Mouse (Mus musculus): ENCODE results near the gene Gpha2. TPM values are rescaled to one million over a fixed set of nuclear protein-coding genes. Genes with fewer than 3 reads are reported as not detected.
A peak's percentile ranks its signal among the peaks of the same experiment; 100 is the strongest.

Gpha2 gene
- polyA plus RNA-seq, 1 experiment, result not detected

DNA sequence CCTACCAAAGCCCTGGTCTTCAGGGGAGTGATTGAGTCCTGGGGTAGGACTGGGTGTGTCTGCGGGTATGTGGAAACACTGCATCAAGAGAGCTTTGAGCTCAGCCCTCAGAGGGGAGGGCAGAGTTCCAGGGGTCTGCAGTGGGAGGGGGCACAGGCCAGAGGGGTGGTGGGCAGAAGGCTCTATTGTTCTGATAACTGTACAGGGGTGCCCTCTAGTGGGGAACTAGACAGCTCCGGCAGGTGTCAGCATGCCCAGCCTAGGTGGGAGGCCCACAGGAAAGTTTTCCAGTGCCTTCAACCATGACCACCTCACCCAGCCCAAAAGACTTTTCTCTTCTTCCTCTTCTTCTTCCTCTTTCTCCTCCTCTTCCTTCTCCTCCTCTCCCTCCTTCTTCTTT is 34.2 kb downstream of the Gpha2 start:
- TF ChIP-seq GATA1 (IDR thresholded peaks at IDR 0.05; ENCODE audit: low read length) (no peak), TAL1 (IDR thresholded peaks at IDR 0.05; ENCODE audit: low read length) (no peak)
- H3K36me3 ChIP-seq (ENCODE audit: control insufficient read depth), result peaks cover 66% of the 10 kb centered on the region
- no peak overlapping the region for H3K4me3 ChIP-seq (replicated peaks)
- peaks cover 2% of the 10 kb centered on the region; the same call in 1 of the 2 replicates for H3K9me3 ChIP-seq (ENCODE audit: control insufficient read depth, low read length)
- H3K27me3 ChIP-seq (ENCODE audit: control insufficient read depth), result no peaks in the 10 kb centered on the region
- H3K4me1 ChIP-seq (ENCODE audit: control insufficient read depth), result peaks cover 2% of the 10 kb centered on the region

DNA sequence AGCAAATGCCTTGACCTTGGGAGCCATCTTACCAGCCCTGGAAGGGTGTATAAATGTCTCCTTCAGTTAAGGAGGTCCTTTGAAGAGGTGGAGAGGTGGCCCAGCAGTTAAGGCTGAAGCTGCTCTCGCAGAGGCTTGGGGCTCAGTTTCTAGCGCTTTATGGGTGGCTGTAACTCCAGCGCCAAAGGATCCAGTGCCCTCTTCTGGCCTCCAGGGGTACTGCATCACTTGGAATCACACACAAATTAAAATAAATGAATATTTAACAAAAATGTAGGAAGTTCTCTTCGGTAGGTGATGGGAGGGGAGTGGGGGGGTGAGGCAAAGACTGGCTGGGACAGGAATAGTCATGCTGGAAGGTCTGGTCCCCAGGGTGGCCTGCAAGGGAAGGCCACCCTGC is 34.8 kb downstream of the Gpha2 start:
- H3K27me3 ChIP-seq (ENCODE audit: control insufficient read depth), result no peaks in the 10 kb centered on the region
- no peak overlapping the region for H3K4me3 ChIP-seq (replicated peaks)
- H3K36me3 ChIP-seq (ENCODE audit: control insufficient read depth), result peaks cover 60% of the 10 kb centered on the region

DNA sequence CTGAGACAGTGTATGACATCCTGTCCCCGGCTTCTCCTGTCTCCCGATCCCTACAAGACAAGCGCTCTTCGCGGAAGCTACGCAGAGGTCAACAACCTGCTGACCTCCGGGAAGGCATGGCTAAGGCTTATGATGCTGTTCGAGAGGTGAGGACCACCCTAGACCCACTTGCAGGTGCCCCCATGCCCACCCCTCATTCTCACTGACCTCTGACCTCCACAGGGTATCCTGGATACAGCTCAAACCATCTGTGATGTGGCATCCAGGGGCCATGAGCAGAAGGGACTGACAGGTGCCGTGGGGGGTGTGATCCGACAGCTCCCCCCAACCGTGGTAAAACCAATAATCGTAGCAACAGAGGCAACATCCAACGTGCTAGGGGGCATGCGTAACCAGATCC is 35.2 kb downstream of the Gpha2 start:
- H3K36me3 ChIP-seq (ENCODE audit: control insufficient read depth), result peaks cover 56% of the 10 kb centered on the region
- TF ChIP-seq TAL1 (IDR thresholded peaks at IDR 0.05; ENCODE audit: low read length) (no peak), GATA1 (IDR thresholded peaks at IDR 0.05; ENCODE audit: low read length) (no peak)
- peaks cover 2% of the 10 kb centered on the region for H3K4me1 ChIP-seq (ENCODE audit: control insufficient read depth)
- peaks cover 2% of the 10 kb centered on the region; the same call in 1 of the 2 replicates for H3K9me3 ChIP-seq (ENCODE audit: control insufficient read depth, low read length)
- H3K27me3 ChIP-seq (ENCODE audit: control insufficient read depth), result no peaks in the 10 kb centered on the region
- no peak overlapping the region for H3K4me3 ChIP-seq (replicated peaks)

More for the DNA sequence above, 34.8 kb downstream of the Gpha2 start:
- Histone ChIP-seq H3K9me3 (ENCODE audit: control insufficient read depth, low read length) (peaks cover 2% of the 10 kb centered on the region; the same call in 1 of the 2 replicates), H3K4me1 (ENCODE audit: control insufficient read depth) (peaks cover 2% of the 10 kb centered on the region)
- TF ChIP-seq GATA1 (IDR thresholded peaks at IDR 0.05; ENCODE audit: low read length) (no peak), TAL1 (IDR thresholded peaks at IDR 0.05; ENCODE audit: low read length) (no peak)

DNA sequence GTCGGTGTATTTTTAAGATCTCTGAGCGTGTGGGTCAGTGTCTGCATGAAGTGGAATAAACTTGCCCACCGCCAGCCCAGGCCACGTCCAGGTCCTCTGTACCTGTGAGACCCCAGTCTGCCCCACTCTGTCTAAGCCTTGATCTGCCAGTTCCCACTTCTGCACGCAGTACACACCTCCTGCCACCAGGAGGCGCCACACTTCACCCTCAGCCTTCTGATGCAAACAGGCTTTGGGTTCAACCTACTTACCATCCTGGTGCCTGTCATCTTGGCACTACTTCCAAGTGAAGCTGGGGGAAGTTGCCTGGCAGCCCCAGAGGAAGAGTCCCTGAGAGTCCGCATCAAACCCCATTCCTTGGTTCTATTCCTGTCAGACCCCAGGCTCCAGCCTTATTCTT is 36.0 kb downstream of the Gpha2 start:
- TF ChIP-seq TAL1 (IDR thresholded peaks at IDR 0.05; ENCODE audit: low read length), result no peak
- Histone ChIP-seq H3K4me3 (replicated peaks) (no peak overlapping the region), H3K9me3 (ENCODE audit: control insufficient read depth, low read length) (peaks cover 2% of the 10 kb centered on the region; the same call in 1 of the 2 replicates), H3K27me3 (ENCODE audit: control insufficient read depth) (no peaks in the 10 kb centered on the region), H3K36me3 (ENCODE audit: control insufficient read depth) (peaks cover 48% of the 10 kb centered on the region), H3K4me1 (ENCODE audit: control insufficient read depth) (peaks cover 6% of the 10 kb centered on the region)

DNA sequence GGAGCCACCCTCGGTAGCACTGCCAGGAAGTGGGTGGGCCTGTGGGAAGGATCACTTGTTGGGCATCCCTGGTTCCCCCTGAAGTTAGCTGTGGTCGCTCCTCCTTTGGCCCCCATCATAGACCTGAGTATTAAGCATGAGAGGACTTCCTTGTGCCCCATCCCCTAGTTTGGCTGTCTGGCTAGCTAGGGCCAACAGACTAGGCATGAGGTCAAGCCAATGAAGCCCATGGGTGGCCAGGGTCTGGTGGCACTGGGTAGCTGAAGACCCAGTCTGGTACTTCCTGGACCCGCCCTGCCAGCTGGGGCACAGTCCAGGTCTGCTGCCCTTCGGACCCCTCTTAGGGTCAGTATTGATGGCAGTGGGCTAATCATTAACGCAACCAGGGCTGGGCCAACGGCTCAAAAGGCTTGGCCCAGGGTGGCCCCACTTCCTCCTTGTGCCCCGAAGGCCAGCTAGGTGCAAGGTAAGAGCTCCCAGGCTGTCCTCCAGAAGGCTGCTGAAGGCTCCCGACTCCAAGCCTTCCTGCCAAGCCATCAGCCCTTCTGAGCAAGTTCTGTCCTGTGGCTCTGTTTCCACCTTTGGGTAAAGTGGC is 36.8 kb downstream of the Gpha2 start:
- no peak for TF ChIP-seq GATA1 (IDR thresholded peaks at IDR 0.05; ENCODE audit: low read length)
- no peak for TF ChIP-seq TAL1 (IDR thresholded peaks at IDR 0.05; ENCODE audit: low read length)
- Histone ChIP-seq H3K4me1 (ENCODE audit: control insufficient read depth) (peaks cover 7% of the 10 kb centered on the region), H3K9me3 (ENCODE audit: control insufficient read depth, low read length) (peaks cover 2% of the 10 kb centered on the region; the same call in 1 of the 2 replicates), H3K36me3 (ENCODE audit: control insufficient read depth) (peaks cover 40% of the 10 kb centered on the region), H3K4me3 (replicated peaks) (peak overlapping the region; percentile 53), H3K27me3 (ENCODE audit: control insufficient read depth) (0 out of 2 replicates have a peak, but pooled peaks cover 3% of the 10 kb centered on the region)

DNA sequence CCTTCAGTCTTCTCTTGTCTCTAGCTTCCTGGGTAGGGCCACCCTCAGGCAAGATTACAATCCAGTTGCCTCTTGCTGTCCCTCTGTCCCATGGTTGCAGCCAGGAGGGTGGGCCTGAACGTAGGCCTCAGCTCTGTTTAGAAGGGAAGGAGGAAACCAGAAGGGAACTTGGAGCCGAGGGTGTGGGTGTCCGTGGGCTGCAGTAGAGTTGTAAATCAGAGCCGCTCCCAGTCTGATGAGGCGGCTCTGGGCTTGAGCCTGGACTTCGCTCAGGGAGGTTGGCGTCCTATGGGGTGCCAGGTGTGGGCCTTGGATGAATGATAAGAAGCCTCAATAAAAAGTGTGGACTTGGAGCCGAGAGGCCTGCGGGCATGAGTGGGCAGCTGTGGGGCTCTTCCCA is 38.0 kb downstream of the Gpha2 start:
- Histone ChIP-seq H3K9me3 (ENCODE audit: control insufficient read depth, low read length) (peaks cover 2% of the 10 kb centered on the region; the same call in 1 of the 2 replicates), H3K4me1 (ENCODE audit: control insufficient read depth) (peaks cover 13% of the 10 kb centered on the region), H3K27me3 (ENCODE audit: control insufficient read depth) (0 out of 2 replicates have a peak, but pooled peaks cover 4% of the 10 kb centered on the region), H3K36me3 (ENCODE audit: control insufficient read depth) (peaks cover 28% of the 10 kb centered on the region), H3K4me3 (replicated peaks) (peak overlapping the region; percentile 53)
- TF ChIP-seq GATA1 (IDR thresholded peaks at IDR 0.05; ENCODE audit: low read length) (no peak), TAL1 (IDR thresholded peaks at IDR 0.05; ENCODE audit: low read length) (no peak)

DNA sequence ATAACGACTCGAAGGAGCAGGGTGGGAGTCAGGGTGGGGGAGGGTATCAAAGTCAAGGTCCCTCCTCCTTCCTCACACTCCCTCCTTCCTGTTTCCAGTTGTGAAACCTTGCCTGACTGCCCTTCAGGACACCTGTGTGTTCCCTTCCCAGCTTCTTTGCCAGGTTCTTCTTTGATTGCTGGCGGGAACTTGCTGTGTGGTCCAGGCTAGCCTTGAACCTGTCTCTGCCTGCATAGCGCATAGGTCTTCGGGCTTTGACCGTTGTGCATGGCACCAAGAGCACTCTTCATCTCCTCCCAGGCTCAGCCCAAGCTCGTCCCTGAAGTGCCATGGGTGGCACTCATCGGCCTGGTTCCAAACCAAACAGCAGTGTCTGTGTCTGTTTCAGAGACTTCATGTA is 38.8 kb downstream of the Gpha2 start:
- Histone ChIP-seq H3K4me1 (ENCODE audit: control insufficient read depth) (peaks cover 16% of the 10 kb centered on the region), H3K9me3 (ENCODE audit: control insufficient read depth, low read length) (peaks cover 2% of the 10 kb centered on the region; the same call in 1 of the 2 replicates), H3K27me3 (ENCODE audit: control insufficient read depth) (0 out of 2 replicates have a peak, but pooled peaks cover 4% of the 10 kb centered on the region), H3K36me3 (ENCODE audit: control insufficient read depth) (peaks cover 23% of the 10 kb centered on the region), H3K4me3 (replicated peaks) (no peak overlapping the region)
- no peak for TF ChIP-seq GATA1 (IDR thresholded peaks at IDR 0.05; ENCODE audit: low read length)
- no peak for TF ChIP-seq TAL1 (IDR thresholded peaks at IDR 0.05; ENCODE audit: low read length)

DNA sequence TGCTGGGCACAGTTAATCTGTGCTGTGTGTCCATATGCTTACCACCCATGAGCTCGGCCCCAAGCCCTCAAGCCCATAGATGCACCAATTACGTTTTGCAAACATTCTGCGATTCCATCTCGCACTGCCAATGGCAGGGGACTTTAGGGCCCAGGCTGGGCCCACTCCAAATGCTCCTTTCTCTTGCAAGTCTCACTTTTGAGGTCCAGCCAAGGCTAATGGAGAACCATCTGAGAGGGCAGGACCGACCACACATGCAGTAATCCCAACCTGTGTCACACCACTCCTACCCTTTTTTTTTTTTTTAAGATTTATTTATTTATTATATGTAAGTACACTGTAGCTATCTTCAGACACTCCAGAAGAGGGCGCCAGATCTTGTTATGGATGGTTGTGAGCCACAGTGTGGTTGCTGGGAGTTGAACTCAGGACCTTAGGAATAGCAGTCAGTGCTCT is 39.6 kb downstream of the Gpha2 start:
- Histone ChIP-seq H3K9me3 (ENCODE audit: control insufficient read depth, low read length) (peaks cover 2% of the 10 kb centered on the region; the same call in 1 of the 2 replicates), H3K4me3 (replicated peaks) (no peak overlapping the region), H3K4me1 (ENCODE audit: control insufficient read depth) (peaks cover 17% of the 10 kb centered on the region), H3K36me3 (ENCODE audit: control insufficient read depth) (peaks cover 15% of the 10 kb centered on the region), H3K27me3 (ENCODE audit: control insufficient read depth) (0 out of 2 replicates have a peak, but pooled peaks cover 4% of the 10 kb centered on the region)
- TF ChIP-seq GATA1 (IDR thresholded peaks at IDR 0.05; ENCODE audit: low read length) (no peak), TAL1 (IDR thresholded peaks at IDR 0.05; ENCODE audit: low read length) (no peak)

DNA sequence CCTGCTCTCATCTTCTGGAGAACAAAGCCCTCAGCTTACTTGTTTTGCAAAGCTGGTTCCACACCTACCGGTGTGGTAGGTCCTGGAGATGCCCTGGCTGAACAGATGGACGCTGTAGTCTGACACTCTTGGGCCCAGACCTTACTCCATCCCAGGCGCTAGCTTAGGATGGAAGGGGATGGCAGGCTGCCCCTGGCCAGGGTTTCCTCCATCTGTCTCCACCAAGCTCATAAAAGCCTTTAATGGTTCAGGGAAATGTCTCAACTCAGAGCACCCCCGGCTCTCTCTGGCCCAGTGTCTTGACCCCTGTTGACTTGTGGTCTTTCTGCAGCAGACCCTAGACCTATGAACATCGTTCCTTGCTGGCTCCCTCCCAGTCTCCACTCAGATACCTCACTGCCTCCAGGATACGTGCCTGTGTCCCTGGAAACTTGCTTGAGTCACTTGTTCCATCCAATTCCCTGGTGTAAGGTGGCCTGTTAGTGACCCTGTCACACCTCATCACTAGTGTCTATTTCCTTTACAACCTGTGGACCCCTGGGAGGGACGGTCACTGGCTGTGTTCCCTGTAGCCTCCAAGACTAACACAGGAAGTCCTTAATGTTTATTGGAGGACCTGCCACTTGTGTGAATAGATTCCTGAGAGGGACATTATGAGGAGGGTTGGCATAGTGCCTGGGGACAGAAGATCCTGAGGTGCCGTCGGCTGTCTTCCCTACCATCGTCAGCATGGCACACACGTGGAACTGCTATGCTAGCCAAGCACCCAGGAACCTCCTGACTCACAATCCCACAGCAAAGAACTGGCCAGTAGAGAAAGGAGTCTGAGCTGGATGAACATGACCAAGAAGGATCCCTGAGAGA is 41.4 kb downstream of the Gpha2 start:
- 0 out of 2 replicates have a peak, but pooled peaks cover 4% of the 10 kb centered on the region for H3K27me3 ChIP-seq (ENCODE audit: control insufficient read depth)
- H3K9me3 ChIP-seq (ENCODE audit: control insufficient read depth, low read length), result no peaks in the 10 kb centered on the region
- no peak overlapping the region for H3K4me3 ChIP-seq (replicated peaks)
- no peaks in the 10 kb centered on the region; the same call in none of the 2 replicates for H3K36me3 ChIP-seq (ENCODE audit: control insufficient read depth)
- peaks cover 22% of the 10 kb centered on the region for H3K4me1 ChIP-seq (ENCODE audit: control insufficient read depth)
- TF ChIP-seq GATA1 (IDR thresholded peaks at IDR 0.05; ENCODE audit: low read length), result no peak
- no peak for TF ChIP-seq TAL1 (IDR thresholded peaks at IDR 0.05; ENCODE audit: low read length)
